Mouse (Mus musculus): ENCODE measurements around the gene Mdga2. TPM values are rescaled to one million over a fixed set of nuclear protein-coding genes. Genes with fewer than 3 reads are reported as not detected.
A peak's percentile ranks its signal among the peaks of the same experiment; 100 is the strongest.

Mdga2 gene
- polyA plus RNA-seq, 1 experiment: 12.9 TPM

- H3K4me3 ChIP-seq (replicated peaks; ENCODE audit: insufficient read depth, low read depth, low read length): no peak overlapping the region
- WGBS: 19% methylated on average over 2 of the region's 2 CpGs
These were observed 697.4 kb downstream of the Mdga2 start for GRCm38 (mm10) chr12:66524973-66525372.

GRCm38 (mm10) chr12:66499258-66499657 lies 723.1 kb downstream of the Mdga2 start:
- 39% methylated on average over 4 of the region's 4 CpGs for WGBS
- no peak for DNase-seq
- Histone ChIP-seq H3K4me1 (ENCODE audit: control insufficient read depth, insufficient read depth, low read length) (no peaks in the 10 kb centered on the region), H3K27me3 (ENCODE audit: control insufficient read depth, insufficient read depth, low read length) (no peaks in the 10 kb centered on the region), H3K27ac (ENCODE audit: insufficient read depth, low read length) (no peak overlapping the region), H3K4me3 (replicated peaks; ENCODE audit: insufficient read depth, low read depth, low read length) (no peak overlapping the region)
- no peak for TF ChIP-seq CTCF (IDR thresholded peaks at IDR 0.05; ENCODE audit: borderline replicate concordance, insufficient read depth, low read depth, low read length)
- TF ChIP-seq POLR2A (IDR thresholded peaks at IDR 0.05; ENCODE audit: borderline replicate concordance, insufficient read depth, low read length): no peak

More at GRCm38 (mm10) chr12:66524973-66525372, 697.4 kb downstream of the Mdga2 start:
- no peaks in the 10 kb centered on the region for H3K4me1 ChIP-seq (ENCODE audit: control insufficient read depth, insufficient read depth, low read length)
- H3K27ac ChIP-seq (ENCODE audit: insufficient read depth, low read length): no peak overlapping the region
- DNase-seq: no peak
- no peak for TF ChIP-seq POLR2A (IDR thresholded peaks at IDR 0.05; ENCODE audit: borderline replicate concordance, insufficient read depth, low read length)
- TF ChIP-seq CTCF (IDR thresholded peaks at IDR 0.05; ENCODE audit: borderline replicate concordance, insufficient read depth, low read depth, low read length): no peak
- H3K27me3 ChIP-seq (ENCODE audit: control insufficient read depth, insufficient read depth, low read length): no peaks in the 10 kb centered on the region

GRCm38 (mm10) chr12:66470868-66471267 lies 751.5 kb downstream of the Mdga2 start:
- Histone ChIP-seq H3K27ac (ENCODE audit: insufficient read depth, low read length) (no peak overlapping the region), H3K4me3 (replicated peaks; ENCODE audit: insufficient read depth, low read depth, low read length) (no peak overlapping the region), H3K27me3 (ENCODE audit: control insufficient read depth, insufficient read depth, low read length) (no peaks in the 10 kb centered on the region), H3K4me1 (ENCODE audit: control insufficient read depth, insufficient read depth, low read length) (no peaks in the 10 kb centered on the region)
- 43% methylated on average over 4 of the region's 4 CpGs for WGBS
- no peak for TF ChIP-seq CTCF (IDR thresholded peaks at IDR 0.05; ENCODE audit: borderline replicate concordance, insufficient read depth, low read depth, low read length)
- no peak for TF ChIP-seq POLR2A (IDR thresholded peaks at IDR 0.05; ENCODE audit: borderline replicate concordance, insufficient read depth, low read length)
- peak in 1 of 2 experiments; percentile 1 for DNase-seq

GRCm38 (mm10) chr12:66470243-66470863 lies 752.0 kb downstream of the Mdga2 start:
- WGBS: 77% methylated on average over 8 of the region's 8 CpGs
- Histone ChIP-seq H3K4me3 (replicated peaks; ENCODE audit: insufficient read depth, low read depth, low read length) (no peak overlapping the region), H3K27me3 (ENCODE audit: control insufficient read depth, insufficient read depth, low read length) (no peaks in the 10 kb centered on the region), H3K4me1 (ENCODE audit: control insufficient read depth, insufficient read depth, low read length) (no peaks in the 10 kb centered on the region), H3K27ac (ENCODE audit: insufficient read depth, low read length) (no peak overlapping the region)
- no peak for TF ChIP-seq CTCF (IDR thresholded peaks at IDR 0.05; ENCODE audit: borderline replicate concordance, insufficient read depth, low read depth, low read length)
- no peak for TF ChIP-seq POLR2A (IDR thresholded peaks at IDR 0.05; ENCODE audit: borderline replicate concordance, insufficient read depth, low read length)
- no peak for DNase-seq

- no peak for DNase-seq
- 99% methylated on average over 3 of the region's 3 CpGs for WGBS
- Histone ChIP-seq H3K4me3 (replicated peaks; ENCODE audit: insufficient read depth, low read depth, low read length) (no peak overlapping the region), H3K27ac (ENCODE audit: insufficient read depth, low read length) (no peak overlapping the region), H3K27me3 (ENCODE audit: control insufficient read depth, insufficient read depth, low read length) (no peaks in the 10 kb centered on the region), H3K4me1 (ENCODE audit: control insufficient read depth, insufficient read depth, low read length) (no peaks in the 10 kb centered on the region)
- TF ChIP-seq CTCF (IDR thresholded peaks at IDR 0.05; ENCODE audit: borderline replicate concordance, insufficient read depth, low read depth, low read length) (no peak), POLR2A (IDR thresholded peaks at IDR 0.05; ENCODE audit: borderline replicate concordance, insufficient read depth, low read length) (no peak)
These were observed 756.8 kb downstream of the Mdga2 start for GRCm38 (mm10) chr12:66465516-66465915.

- TF ChIP-seq CTCF (IDR thresholded peaks at IDR 0.05; ENCODE audit: borderline replicate concordance, insufficient read depth, low read depth, low read length): no peak
- TF ChIP-seq POLR2A (IDR thresholded peaks at IDR 0.05; ENCODE audit: borderline replicate concordance, insufficient read depth, low read length): no peak
- H3K27me3 ChIP-seq (ENCODE audit: control insufficient read depth, insufficient read depth, low read length): no peaks in the 10 kb centered on the region
- H3K4me1 ChIP-seq (ENCODE audit: control insufficient read depth, insufficient read depth, low read length): no peaks in the 10 kb centered on the region
- WGBS: 35% methylated on average over 2 of the region's 2 CpGs
- H3K27ac ChIP-seq (ENCODE audit: insufficient read depth, low read length): no peak overlapping the region
- DNase-seq: no peak
- H3K4me3 ChIP-seq (replicated peaks; ENCODE audit: insufficient read depth, low read depth, low read length): no peak overlapping the region
These were observed 779.0 kb downstream of the Mdga2 start for GRCm38 (mm10) chr12:66443340-66443739.

All from cerebellum, adult 2 months (tissue).